Mouse (Mus musculus) inflammation-experienced regulatory T-cells, adult 6 months (primary cell): ENCODE data around the gene Chn2. TPM values are rescaled to one million over a fixed set of nuclear protein-coding genes. Genes with fewer than 3 reads are reported as not detected.

ENCODE experiments used
- ATAC-seq: one replicate; pipeline ENCODE4 v1.8.0; 2017
- polyA plus RNA-seq, 3 experiments: library from polyadenylated mRNA; unstranded; fragments of 100-300 nt; shearing (Covaris generic); gene quantifications; one replicate each; pipeline ENCODE4 v1.2.1; 2017

Gene Chn2
- polyA plus RNA-seq, 3 experiments from 2014 or later = 8.4 to 14.5 (median 9.5) TPM

- ATAC-seq = no peak
Observed at GRCm38 (mm10) chr6:54289774-54290500, 250.6 kb downstream of the Chn2 start.

DNA sequence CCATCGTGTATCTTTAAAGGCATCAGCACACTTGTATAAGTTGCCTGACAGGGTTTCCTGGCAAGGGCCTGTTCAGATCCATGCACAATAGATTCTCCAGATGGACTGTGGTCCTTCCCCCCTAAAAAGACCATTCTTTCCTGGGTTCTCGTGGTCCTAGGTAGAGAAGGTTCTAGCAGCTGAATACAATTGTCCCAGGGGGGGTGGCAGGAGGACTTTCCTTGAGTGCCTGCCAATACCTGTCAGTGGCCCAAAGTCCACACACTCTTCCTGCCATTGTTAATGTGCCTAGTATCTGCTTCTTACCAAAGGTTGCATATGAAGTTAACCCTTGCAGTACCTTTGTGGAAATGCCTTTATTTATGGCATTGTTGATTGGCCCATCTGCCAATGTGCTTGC lies 257.9 kb downstream of the Chn2 start:
- ATAC-seq = no peak

GRCm38 (mm10) chr6:54299417-54299816 lies 260.1 kb downstream of the Chn2 start:
- ATAC-seq = no peak

GRCm38 (mm10) chr6:54305777-54306176 lies 266.4 kb downstream of the Chn2 start:
- ATAC-seq = no peak

GRCm38 (mm10) chr6:54313071-54313470 lies 273.7 kb downstream of the Chn2 start:
- no peak for ATAC-seq

GRCm38 (mm10) chr6:54318618-54319017 lies 279.3 kb downstream of the Chn2 start:
- no peak for ATAC-seq

GRCm38 (mm10) chr6:54319198-54319597 lies 279.8 kb downstream of the Chn2 start:
- ATAC-seq = no peak

- ATAC-seq = no peak
Observed at GRCm38 (mm10) chr6:54320236-54320635, 280.9 kb downstream of the Chn2 start.

- no peak for ATAC-seq
Observed at GRCm38 (mm10) chr6:54325246-54325885, 286.0 kb downstream of the Chn2 start, which contains the start of gene Prr15. Gene Prr15, plus strand, starts transcription at chr6:54325835.

DNA sequence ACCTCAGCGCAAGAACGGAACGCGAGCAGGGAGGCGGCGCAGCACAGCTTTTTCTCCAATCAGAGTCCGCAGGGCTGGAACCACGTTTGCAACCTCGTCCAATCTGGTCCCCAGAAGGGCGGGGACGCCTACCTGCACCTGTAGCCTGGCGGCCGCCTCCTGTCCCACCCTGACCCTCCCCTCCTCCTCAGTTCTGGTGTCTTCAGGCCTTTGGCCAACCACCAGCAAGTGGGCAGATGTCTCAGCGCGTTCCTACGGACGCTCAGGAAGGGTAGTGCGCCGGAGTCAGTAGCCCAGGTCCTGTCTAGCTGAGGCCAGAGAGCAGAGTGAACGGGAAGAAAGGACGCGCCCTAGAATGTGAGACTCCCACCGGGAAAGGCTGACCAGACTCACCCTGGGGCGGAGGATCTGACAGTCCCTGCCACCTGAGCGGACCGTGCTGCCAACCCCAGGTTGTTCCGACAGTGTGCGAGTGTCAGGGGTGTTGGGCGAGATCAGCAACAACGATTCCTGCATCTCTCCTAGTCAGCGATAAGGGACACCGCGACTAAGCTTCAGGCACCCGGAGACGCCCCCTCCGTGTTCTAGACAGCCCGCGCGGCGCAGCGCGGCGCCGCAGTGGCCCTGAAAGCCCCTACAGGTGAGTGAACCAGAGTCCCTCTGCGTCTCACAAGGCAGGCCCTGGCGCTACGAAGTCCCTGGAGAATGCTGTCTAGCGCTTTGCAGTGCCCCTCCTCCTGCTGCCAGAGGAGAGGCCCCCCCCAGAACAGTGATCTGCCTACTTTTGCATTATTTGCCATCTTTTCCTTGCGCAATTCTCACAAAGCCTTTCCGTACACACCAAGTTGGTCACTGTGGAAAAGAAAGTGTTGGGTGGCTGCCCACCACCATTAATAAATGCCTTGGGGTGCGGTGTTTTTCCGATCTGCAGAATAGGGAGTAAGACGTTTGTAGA lies 287.6 kb downstream of the Chn2 start:
- ATAC-seq = no peak

- no peak for ATAC-seq
Observed at GRCm38 (mm10) chr6:54327626-54328003, 288.3 kb downstream of the Chn2 start.

GRCm38 (mm10) chr6:54328783-54329182 lies 289.4 kb downstream of the Chn2 start:
- ATAC-seq = no peak

DNA sequence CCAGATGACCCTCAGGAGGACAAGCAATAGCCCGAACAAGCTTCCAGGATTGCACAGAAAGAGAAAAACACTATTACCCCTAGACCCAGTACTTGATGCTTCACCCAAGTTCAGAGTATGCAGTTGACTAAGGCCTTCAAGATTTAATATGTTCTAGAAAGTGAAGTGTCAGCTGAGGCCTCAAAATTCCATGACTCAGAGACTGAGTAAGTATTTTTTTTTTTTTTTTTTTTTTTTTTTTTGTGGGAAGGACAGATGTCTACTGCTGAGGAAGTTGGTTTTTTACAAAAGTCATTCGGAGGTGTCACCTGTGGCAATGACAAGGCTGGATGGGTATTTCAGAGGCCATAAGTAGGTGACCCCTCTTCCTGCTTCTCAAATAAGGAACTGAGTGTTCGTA lies 290.2 kb downstream of the Chn2 start:
- no peak for ATAC-seq

GRCm38 (mm10) chr6:54330166-54330565 lies 290.8 kb downstream of the Chn2 start:
- ATAC-seq = no peak

DNA sequence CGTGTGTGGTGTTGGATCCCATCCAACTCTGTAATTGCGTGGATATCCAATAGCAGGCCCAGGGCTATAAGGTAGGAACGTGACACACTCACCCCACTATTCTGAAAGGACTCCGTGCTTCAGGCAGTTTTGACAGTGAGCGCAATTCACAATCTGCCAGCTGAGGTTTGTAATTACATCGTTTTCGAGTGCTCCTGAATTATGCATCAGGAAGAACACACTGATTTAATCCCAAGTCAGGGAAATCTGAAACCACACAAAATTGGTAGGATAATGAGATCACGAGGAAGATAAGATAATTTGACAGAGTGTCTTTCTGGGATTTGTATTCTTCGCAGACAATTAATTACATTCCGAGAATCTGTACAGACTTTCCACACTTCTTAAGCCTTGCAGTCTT lies 292.4 kb downstream of the Chn2 start:
- no peak for ATAC-seq

GRCm38 (mm10) chr6:54332203-54332602 lies 292.8 kb downstream of the Chn2 start:
- ATAC-seq = no peak

DNA sequence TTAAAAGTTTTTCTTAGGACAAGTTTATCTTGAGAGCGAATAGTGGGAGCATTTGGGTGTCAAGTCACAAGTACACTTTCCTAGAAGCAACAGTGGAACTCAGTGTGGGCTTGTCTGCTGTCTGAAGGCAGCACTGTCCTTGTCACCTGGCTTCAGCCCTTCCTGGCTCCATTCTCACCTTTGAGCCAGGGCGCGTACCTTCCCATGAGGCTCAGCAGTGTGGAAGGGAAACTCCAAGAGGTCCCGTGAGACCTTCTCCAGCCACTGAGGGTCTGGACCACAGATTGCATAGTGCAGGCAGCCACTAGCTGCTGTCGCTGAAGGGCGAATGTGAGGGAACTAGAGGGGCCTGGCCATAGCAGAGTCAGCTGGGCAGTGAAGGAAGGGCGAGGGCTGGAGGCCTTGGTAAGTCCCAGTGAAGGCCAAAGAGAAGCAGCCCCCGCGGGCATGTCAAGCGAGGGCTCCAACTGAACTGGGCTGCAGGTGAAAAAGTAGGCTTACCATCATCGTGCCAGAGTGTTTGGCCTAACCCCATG lies 293.8 kb downstream of the Chn2 start:
- ATAC-seq = no peak

- ATAC-seq = no peak
Observed at GRCm38 (mm10) chr6:54333652-54334396, 294.5 kb downstream of the Chn2 start.

- ATAC-seq = no peak
Observed at GRCm38 (mm10) chr6:54337321-54337720, 298.0 kb downstream of the Chn2 start.

DNA sequence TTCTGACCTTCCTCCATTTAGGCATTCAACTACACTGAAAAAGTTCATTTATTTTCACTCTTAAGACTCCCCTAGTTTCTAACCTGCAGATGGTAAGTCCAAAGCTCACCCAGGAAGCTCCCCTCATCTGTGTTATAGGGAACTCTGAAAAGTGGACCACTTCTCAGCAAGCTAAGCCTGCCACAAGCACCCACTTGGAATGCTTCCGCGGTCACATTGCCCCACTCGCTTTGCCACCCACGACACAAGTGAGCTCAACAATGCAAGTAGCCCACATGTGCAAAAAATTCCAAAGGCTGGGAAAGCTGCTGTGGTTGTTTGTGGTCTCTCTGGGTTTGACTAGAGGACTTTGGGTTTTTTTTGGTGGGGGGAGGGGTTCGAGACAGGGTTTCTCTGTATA lies 301.8 kb downstream of the Chn2 start:
- no peak for ATAC-seq

DNA sequence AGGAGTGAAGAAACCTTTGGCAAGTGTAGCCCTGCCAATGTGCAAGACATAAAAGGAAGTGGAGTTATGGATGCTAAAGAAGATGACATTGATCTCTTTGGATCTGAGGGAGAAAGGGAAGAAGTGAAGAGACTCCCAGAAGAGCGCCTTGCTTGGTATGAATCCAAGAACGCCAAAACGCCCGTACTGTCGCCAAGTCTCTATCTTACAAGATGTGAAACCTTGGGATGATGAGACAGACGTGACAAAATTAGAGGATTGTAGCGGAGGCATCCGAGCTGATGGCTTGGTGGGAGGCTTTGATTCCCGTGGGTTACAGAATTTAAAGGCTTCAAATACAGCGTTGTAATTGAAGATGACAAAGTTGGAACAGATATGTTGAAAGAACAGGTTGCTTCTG lies 302.9 kb downstream of the Chn2 start:
- no peak for ATAC-seq
